Mouse (Mus musculus): ENCODE data around the gene Cpped1. TPM values are rescaled to one million over a fixed set of nuclear protein-coding genes. Genes with fewer than 3 reads are reported as not detected.

Cpped1 gene
- polyA plus RNA-seq, 1 experiment from 2014 or later = 32.2 TPM

DNA sequence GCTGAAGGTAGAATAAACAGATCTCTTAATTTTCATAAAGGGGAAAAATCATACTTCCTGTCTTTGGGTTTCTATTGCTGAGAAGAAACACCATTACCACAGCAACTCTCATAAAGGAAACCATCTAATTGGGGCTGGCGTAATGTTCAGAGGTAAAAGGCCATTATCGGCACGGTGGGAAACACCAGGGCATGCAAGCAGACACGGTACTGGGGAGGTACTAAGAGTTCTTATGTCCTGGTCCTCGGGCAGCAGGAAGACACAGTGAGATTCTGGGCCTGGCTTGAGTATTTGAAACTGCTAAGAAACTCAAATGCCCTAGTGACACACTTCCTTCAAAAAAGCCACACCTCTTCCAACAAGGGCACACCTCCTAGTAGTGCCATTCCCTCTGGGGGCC is 12.8 kb downstream of the Cpped1 start:
- no peak overlapping the region for H3K4me3 ChIP-seq (ENCODE audit: low read length)
- no peaks in the 10 kb centered on the region for H3K27me3 ChIP-seq (ENCODE audit: insufficient read depth, low read length)
- no peak overlapping the region for H3K9ac ChIP-seq (replicated peaks; ENCODE audit: low read length)
- H3K9me3 ChIP-seq (ENCODE audit: low read length) = no peaks in the 10 kb centered on the region
- WGBS = 80% methylated on average over 5 of the region's 5 CpGs
- H3K36me3 ChIP-seq (ENCODE audit: insufficient read depth, low read length) = no peaks in the 10 kb centered on the region
- no peak for ATAC-seq (ENCODE audit: low FRiP score, low TSS enrichment)
- H3K4me2 ChIP-seq (replicated peaks; ENCODE audit: low read depth, low read length) = no peak overlapping the region
- no peaks in the 10 kb centered on the region for H3K4me1 ChIP-seq (ENCODE audit: insufficient read depth, low read length)
- no peak overlapping the region for H3K27ac ChIP-seq (ENCODE audit: low read length)

DNA sequence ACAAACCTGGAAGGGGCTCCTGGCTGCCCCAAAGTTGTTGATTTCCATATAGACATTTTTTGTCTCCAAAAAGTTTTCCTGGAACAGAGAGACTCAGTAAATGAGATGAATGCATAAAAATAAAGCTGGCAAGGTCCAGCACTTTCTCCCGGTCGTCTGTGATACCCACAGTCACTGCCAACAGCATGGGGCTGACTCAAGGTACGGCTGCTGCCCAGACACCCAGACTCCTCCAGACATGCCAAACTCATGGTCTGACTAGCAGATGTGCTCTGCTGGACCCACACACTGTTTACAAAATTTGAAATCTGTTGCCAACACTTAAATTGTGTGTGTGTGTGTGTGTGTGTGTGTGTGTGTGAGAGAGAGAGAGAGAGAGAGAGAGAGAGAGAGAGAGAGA is 14.4 kb downstream of the Cpped1 start:
- WGBS = 76% methylated on average over 3 of the region's 3 CpGs

DNA sequence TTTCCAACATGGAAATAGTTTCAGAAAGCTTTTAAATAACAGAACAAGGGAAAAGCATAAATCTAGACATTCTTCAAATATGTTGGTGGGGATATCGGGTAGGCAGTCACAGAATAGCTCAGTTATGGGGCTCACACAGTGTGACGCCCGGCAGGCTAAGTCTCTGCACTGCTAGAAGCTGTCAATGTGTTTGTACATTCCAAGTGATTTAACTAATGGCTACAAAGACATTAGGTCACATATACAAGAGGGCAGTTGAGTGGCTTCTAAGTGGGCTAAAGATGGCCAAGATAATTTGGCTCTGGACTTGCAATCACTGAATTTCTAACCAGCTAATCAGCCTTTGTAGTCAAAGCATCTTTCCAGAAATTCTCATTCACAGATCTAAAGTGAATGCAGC is 19.1 kb downstream of the Cpped1 start:
- WGBS = 39% methylated on average over 3 of the region's 3 CpGs
- Histone ChIP-seq H3K4me2 (replicated peaks; ENCODE audit: low read depth, low read length) (no peak overlapping the region), H3K4me3 (ENCODE audit: low read length) (no peak overlapping the region), H3K27ac (ENCODE audit: low read length) (no peak overlapping the region), H3K9ac (replicated peaks; ENCODE audit: low read length) (no peak overlapping the region), H3K36me3 (ENCODE audit: insufficient read depth, low read length) (peaks cover 20% of the 10 kb centered on the region), H3K27me3 (ENCODE audit: insufficient read depth, low read length) (no peaks in the 10 kb centered on the region), H3K9me3 (ENCODE audit: low read length) (no peaks in the 10 kb centered on the region), H3K4me1 (ENCODE audit: insufficient read depth, low read length) (no peaks in the 10 kb centered on the region)
- ATAC-seq (ENCODE audit: low FRiP score, low TSS enrichment) = no peak

More for the DNA sequence above, 14.4 kb downstream of the Cpped1 start:
- Histone ChIP-seq H3K4me2 (replicated peaks; ENCODE audit: low read depth, low read length) (no peak overlapping the region), H3K4me1 (ENCODE audit: insufficient read depth, low read length) (no peaks in the 10 kb centered on the region), H3K27ac (ENCODE audit: low read length) (no peak overlapping the region), H3K36me3 (ENCODE audit: insufficient read depth, low read length) (no peaks in the 10 kb centered on the region), H3K27me3 (ENCODE audit: insufficient read depth, low read length) (no peaks in the 10 kb centered on the region), H3K9me3 (ENCODE audit: low read length) (no peaks in the 10 kb centered on the region), H3K4me3 (ENCODE audit: low read length) (no peak overlapping the region), H3K9ac (replicated peaks; ENCODE audit: low read length) (no peak overlapping the region)
- no peak for ATAC-seq (ENCODE audit: low FRiP score, low TSS enrichment)

DNA sequence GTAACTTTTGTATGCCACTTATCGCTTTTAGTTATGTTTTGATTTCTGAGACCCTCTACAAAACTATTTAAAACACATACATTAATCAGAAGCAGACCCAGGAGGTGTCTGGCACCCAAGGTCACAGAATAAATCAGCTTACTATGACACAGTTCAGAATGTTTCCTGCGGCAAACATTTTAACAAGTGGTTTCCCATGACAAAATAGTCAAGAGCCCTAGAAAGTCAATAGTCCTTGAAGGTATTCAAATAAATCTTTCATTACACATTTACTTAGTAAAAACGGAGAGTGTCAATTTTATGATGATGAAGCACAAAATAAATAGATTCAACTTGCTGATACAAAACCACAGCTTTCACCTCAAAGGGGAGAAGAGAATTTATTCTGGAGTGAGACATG is 19.5 kb downstream of the Cpped1 start:
- no peaks in the 10 kb centered on the region for H3K4me1 ChIP-seq (ENCODE audit: insufficient read depth, low read length)
- H3K36me3 ChIP-seq (ENCODE audit: insufficient read depth, low read length) = peaks cover 24% of the 10 kb centered on the region
- H3K9me3 ChIP-seq (ENCODE audit: low read length) = no peaks in the 10 kb centered on the region
- no peaks in the 10 kb centered on the region for H3K27me3 ChIP-seq (ENCODE audit: insufficient read depth, low read length)
- no peak overlapping the region for H3K9ac ChIP-seq (replicated peaks; ENCODE audit: low read length)
- no peak for ATAC-seq (ENCODE audit: low FRiP score, low TSS enrichment)
- no peak overlapping the region for H3K4me3 ChIP-seq (ENCODE audit: low read length)
- H3K4me2 ChIP-seq (replicated peaks; ENCODE audit: low read depth, low read length) = no peak overlapping the region
- no peak overlapping the region for H3K27ac ChIP-seq (ENCODE audit: low read length)
- WGBS = 23% methylated on average over 3 of the region's 3 CpGs

DNA sequence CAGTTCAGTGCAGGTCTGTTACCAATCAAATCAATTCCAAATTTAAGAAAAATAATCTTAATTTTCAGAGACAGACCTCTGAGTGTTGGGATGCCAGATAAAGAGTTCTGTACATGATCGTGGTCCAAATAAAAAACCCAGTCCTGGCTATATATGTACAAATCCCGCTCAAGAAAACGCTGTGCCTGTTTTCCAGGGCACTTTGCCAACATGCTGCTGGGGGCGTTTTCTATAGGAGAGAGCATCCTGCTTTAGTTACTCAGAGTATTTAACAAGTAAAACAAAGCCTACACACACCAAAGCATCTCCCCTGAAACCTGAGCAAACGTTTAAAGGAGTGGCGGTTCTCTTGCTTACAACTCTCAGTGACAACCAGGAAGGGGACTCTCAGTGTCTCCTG is 27.4 kb downstream of the Cpped1 start:
- Histone ChIP-seq H3K27ac (ENCODE audit: low read length) (no peak overlapping the region), H3K4me1 (ENCODE audit: insufficient read depth, low read length) (no peaks in the 10 kb centered on the region), H3K9ac (replicated peaks; ENCODE audit: low read length) (no peak overlapping the region), H3K27me3 (ENCODE audit: insufficient read depth, low read length) (no peaks in the 10 kb centered on the region), H3K9me3 (ENCODE audit: low read length) (no peaks in the 10 kb centered on the region), H3K36me3 (ENCODE audit: insufficient read depth, low read length) (peaks cover 31% of the 10 kb centered on the region), H3K4me2 (replicated peaks; ENCODE audit: low read depth, low read length) (no peak overlapping the region), H3K4me3 (ENCODE audit: low read length) (no peak overlapping the region)
- no peak for ATAC-seq (ENCODE audit: low FRiP score, low TSS enrichment)
- WGBS = 60% methylated on average over 6 of the region's 6 CpGs

DNA sequence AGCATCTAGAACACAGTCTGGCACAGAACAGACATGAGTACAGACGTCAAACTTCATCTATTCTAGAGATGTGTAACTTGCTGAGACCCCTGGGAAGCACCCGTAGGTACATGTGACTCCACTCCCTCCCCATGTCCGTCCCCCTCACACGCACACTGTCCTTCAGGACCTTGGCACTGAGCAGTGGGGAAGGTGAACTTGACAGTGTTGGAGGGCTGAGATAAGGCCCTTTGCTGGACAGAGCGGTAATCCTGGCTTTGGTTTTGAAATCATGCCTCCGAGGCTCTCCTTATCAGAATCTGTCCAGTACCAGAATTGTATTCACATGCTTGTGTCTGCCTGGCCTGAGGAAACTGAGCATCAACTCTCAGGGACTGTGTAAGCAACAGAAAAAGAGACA is 28.8 kb downstream of the Cpped1 start:
- H3K36me3 ChIP-seq (ENCODE audit: insufficient read depth, low read length) = peaks cover 23% of the 10 kb centered on the region
- no peaks in the 10 kb centered on the region for H3K9me3 ChIP-seq (ENCODE audit: low read length)
- H3K4me1 ChIP-seq (ENCODE audit: insufficient read depth, low read length) = no peaks in the 10 kb centered on the region
- H3K27me3 ChIP-seq (ENCODE audit: insufficient read depth, low read length) = no peaks in the 10 kb centered on the region
- no peak overlapping the region for H3K4me2 ChIP-seq (replicated peaks; ENCODE audit: low read depth, low read length)
- WGBS = 92% methylated on average over 6 of the region's 6 CpGs
- no peak overlapping the region for H3K27ac ChIP-seq (ENCODE audit: low read length)
- no peak for ATAC-seq (ENCODE audit: low FRiP score, low TSS enrichment)
- no peak overlapping the region for H3K9ac ChIP-seq (replicated peaks; ENCODE audit: low read length)
- no peak overlapping the region for H3K4me3 ChIP-seq (ENCODE audit: low read length)

DNA sequence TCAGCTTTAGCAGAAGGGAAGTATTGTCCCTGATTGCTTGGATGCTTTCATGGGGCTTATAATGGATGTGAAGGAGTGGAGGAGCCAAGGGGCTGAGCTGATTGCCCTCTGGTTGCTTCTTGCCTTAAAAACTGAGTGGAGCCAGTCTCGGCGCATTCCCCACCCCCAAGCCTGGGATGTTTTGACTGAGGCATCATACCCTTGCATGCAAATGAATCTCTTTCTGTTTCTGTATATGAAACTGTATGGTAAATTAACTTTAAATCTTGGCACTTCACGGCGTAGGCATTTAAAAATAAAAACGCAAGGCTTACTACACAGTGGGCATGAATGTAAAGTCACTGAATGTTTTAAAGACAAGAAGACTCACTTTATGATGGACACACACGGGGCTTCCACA is 30.0 kb downstream of the Cpped1 start:
- 0 out of 2 replicates have a peak, but pooled peaks cover 11% of the 10 kb centered on the region for H3K36me3 ChIP-seq (ENCODE audit: insufficient read depth, low read length)
- H3K27ac ChIP-seq (ENCODE audit: low read length) = no peak overlapping the region
- 90% methylated on average over 6 of the region's 6 CpGs for WGBS
- H3K4me1 ChIP-seq (ENCODE audit: insufficient read depth, low read length) = no peaks in the 10 kb centered on the region
- H3K4me2 ChIP-seq (replicated peaks; ENCODE audit: low read depth, low read length) = no peak overlapping the region
- H3K27me3 ChIP-seq (ENCODE audit: insufficient read depth, low read length) = no peaks in the 10 kb centered on the region
- H3K9ac ChIP-seq (replicated peaks; ENCODE audit: low read length) = no peak overlapping the region
- H3K4me3 ChIP-seq (ENCODE audit: low read length) = no peak overlapping the region
- ATAC-seq (ENCODE audit: low FRiP score, low TSS enrichment) = no peak
- H3K9me3 ChIP-seq (ENCODE audit: low read length) = no peaks in the 10 kb centered on the region

DNA sequence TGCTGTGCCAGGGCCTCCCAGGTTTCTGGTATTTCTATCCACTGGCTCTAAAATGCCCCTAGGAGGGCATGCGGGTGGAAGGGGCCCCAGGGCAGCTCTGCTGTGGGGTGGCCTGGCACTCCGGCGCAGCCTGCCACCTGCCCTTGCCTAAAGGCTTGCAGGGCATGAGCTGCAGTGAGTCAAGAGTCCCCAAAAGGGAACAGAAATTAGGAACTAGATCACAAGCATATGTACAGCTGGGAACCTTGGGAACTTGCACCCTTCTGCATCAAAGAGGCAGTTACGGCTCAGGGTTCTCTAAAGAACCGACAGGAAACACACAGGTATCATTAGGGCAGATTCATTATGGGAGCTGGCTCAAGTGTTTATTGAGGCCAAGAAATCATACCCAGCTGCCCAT is 34.0 kb downstream of the Cpped1 start:
- H3K4me2 ChIP-seq (replicated peaks; ENCODE audit: low read depth, low read length) = no peak overlapping the region
- ATAC-seq (ENCODE audit: low FRiP score, low TSS enrichment) = no peak
- H3K27ac ChIP-seq (ENCODE audit: low read length) = no peak overlapping the region
- no peak overlapping the region for H3K4me3 ChIP-seq (ENCODE audit: low read length)
- no peak overlapping the region for H3K9ac ChIP-seq (replicated peaks; ENCODE audit: low read length)
- no peaks in the 10 kb centered on the region for H3K4me1 ChIP-seq (ENCODE audit: insufficient read depth, low read length)
- no peaks in the 10 kb centered on the region for H3K9me3 ChIP-seq (ENCODE audit: low read length)
- H3K36me3 ChIP-seq (ENCODE audit: insufficient read depth, low read length) = 0 out of 2 replicates have a peak, but pooled peaks cover 11% of the 10 kb centered on the region
- H3K27me3 ChIP-seq (ENCODE audit: insufficient read depth, low read length) = no peaks in the 10 kb centered on the region
- WGBS = 70% methylated on average over 5 of the region's 5 CpGs

DNA sequence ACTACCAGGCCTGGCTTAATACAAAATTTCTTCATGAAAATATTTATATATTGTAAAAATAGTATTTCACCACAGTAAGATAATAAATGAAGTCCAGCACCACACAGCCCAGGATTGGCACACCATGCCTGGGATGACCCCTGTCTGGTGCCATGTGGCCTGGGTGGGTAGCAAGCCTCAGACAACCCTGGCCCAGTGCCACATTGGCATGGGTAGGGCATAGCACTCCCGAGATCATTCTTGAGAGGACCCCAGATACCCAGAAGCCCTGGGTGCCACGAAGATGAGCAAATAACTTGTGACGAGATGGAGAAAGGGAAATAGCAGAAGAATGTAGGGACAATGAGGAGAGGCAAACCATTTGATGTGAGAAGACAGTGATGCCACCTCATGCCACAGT is 36.0 kb downstream of the Cpped1 start:
- Histone ChIP-seq H3K4me2 (replicated peaks; ENCODE audit: low read depth, low read length) (no peak overlapping the region), H3K27ac (ENCODE audit: low read length) (no peak overlapping the region), H3K9me3 (ENCODE audit: low read length) (no peaks in the 10 kb centered on the region), H3K27me3 (ENCODE audit: insufficient read depth, low read length) (no peaks in the 10 kb centered on the region), H3K4me1 (ENCODE audit: insufficient read depth, low read length) (no peaks in the 10 kb centered on the region), H3K9ac (replicated peaks; ENCODE audit: low read length) (no peak overlapping the region), H3K36me3 (ENCODE audit: insufficient read depth, low read length) (0 out of 2 replicates have a peak, but pooled peaks cover 4% of the 10 kb centered on the region), H3K4me3 (ENCODE audit: low read length) (no peak overlapping the region)
- ATAC-seq (ENCODE audit: low FRiP score, low TSS enrichment) = no peak
- 94% methylated on average over 3 of the region's 3 CpGs for WGBS

DNA sequence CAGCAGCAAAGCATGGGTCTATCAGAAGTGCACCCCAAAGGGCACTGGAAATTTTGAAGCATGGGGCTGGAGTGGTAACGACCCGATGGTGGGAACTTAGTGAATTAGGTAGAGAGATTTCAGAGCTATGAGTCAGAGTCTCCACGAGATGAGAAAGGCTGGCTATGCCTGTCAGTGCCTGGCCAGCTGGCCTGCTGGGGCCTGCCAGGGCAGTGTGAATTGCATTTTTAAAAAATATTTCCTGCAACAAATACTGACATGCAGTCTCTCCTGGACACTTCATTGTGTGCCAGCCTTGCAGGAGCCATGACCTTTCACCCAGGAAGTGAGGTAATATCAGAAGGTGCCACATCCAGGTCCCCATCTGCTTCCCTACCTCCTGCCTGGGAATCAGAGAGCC is 40.8 kb downstream of the Cpped1 start:
- ATAC-seq (ENCODE audit: low FRiP score, low TSS enrichment) = no peak
- H3K9me3 ChIP-seq (ENCODE audit: low read length) = no peaks in the 10 kb centered on the region
- H3K4me3 ChIP-seq (ENCODE audit: low read length) = no peak overlapping the region
- no peaks in the 10 kb centered on the region for H3K4me1 ChIP-seq (ENCODE audit: insufficient read depth, low read length)
- 88% methylated on average over 3 of the region's 3 CpGs for WGBS
- H3K36me3 ChIP-seq (ENCODE audit: insufficient read depth, low read length) = peaks cover 6% of the 10 kb centered on the region; the same call in 1 of the 2 replicates
- no peak overlapping the region for H3K9ac ChIP-seq (replicated peaks; ENCODE audit: low read length)
- H3K4me2 ChIP-seq (replicated peaks; ENCODE audit: low read depth, low read length) = no peak overlapping the region
- H3K27ac ChIP-seq (ENCODE audit: low read length) = no peak overlapping the region
- H3K27me3 ChIP-seq (ENCODE audit: insufficient read depth, low read length) = no peaks in the 10 kb centered on the region
